Mouse (Mus musculus) MEL (cell line): ENCODE results near the gene Socs1. TPM values are rescaled to one million over a fixed set of nuclear protein-coding genes. Genes with fewer than 3 reads are reported as not detected.

Experiments used
- DNase-seq: peaks from one replicate; pipeline ENCODE4 v3.0.0; 2011; ENCODE audit warnings: low read depth, low spot score
- H3K27ac ChIP-seq: 2 replicates; pipeline ENCODE4 v1.5.1; 2012; ENCODE audit warnings: low read depth, mild to moderate bottlenecking, control low read depth, low read length, moderate library complexity; ENCODE audit not compliant: control insufficient read depth
- H3K27me3 ChIP-seq, 2 experiments: fragments of 150-350 bp in 1 of 2; sonication (generic) in 1 of 2; 2 replicates each; pipeline ENCODE4 v1.6.1; 2012; ENCODE audit warnings: low read length in 2 of 2, mild to moderate bottlenecking in 2 of 2, improper control_type of control experiment in 1 of 2, moderate library complexity in 1 of 2; ENCODE audit not compliant: insufficient read depth in 2 of 2, control insufficient read depth in 1 of 2
- H3K36me3 ChIP-seq, 2 experiments: 2 replicates each; pipeline ENCODE4 v1.6.1; 2012 to 2014; ENCODE audit warnings: low read length in 2 of 2, improper control_type of control experiment in 1 of 2, inconsistent platforms in 1 of 2, mild to moderate bottlenecking in 1 of 2; ENCODE audit not compliant: insufficient read depth in 2 of 2, control insufficient read depth in 1 of 2
- H3K4me1 ChIP-seq, 2 experiments: fragments of 150-350 bp in 1 of 2; sonication (generic) in 1 of 2; 2 replicates each; pipeline ENCODE4 v1.6.1; 2012; ENCODE audit warnings: low read length in 2 of 2, improper control_type of control experiment in 1 of 2, mild to moderate bottlenecking in 1 of 2; ENCODE audit not compliant: insufficient read depth in 2 of 2, control insufficient read depth in 1 of 2
- H3K4me3 ChIP-seq, 2 experiments: fragments of 150-350 bp in 1 of 2; sonication (generic) in 1 of 2; 2 replicates each; pipeline ENCODE4 v1.5.1; 2012; ENCODE audit warnings: low read depth in 2 of 2, low read length in 2 of 2, mild to moderate bottlenecking in 2 of 2, moderate library complexity in 2 of 2, control low read depth in 1 of 2, improper control_type of control experiment in 1 of 2; ENCODE audit not compliant: control insufficient read depth in 1 of 2, insufficient read depth in 1 of 2
- H3K79me2 ChIP-seq: 2 replicates; pipeline ENCODE4 v1.6.1; 2012; ENCODE audit warnings: mild to moderate bottlenecking, low read length, moderate library complexity; ENCODE audit not compliant: control insufficient read depth, poor library complexity, insufficient read depth
- H3K9ac ChIP-seq: 2 replicates; pipeline ENCODE4 v1.6.1; 2012; ENCODE audit warnings: low read depth, mild to moderate bottlenecking, control low read depth, low read length, moderate library complexity; ENCODE audit not compliant: control insufficient read depth, poor library complexity, severe bottlenecking
- H3K9me3 ChIP-seq: fragments of 150-350 bp; sonication (generic); replicated peaks from 2 replicates; pipeline ENCODE4 v1.6.1; 2012; ENCODE audit warnings: mild to moderate bottlenecking, low read length, improper control_type of control experiment, moderate library complexity; ENCODE audit not compliant: insufficient read depth
- BHLHE40 ChIP-seq: IDR thresholded peaks from 2 replicates; pipeline ENCODE4 v1.6.1; 2012; ENCODE audit warnings: low read depth, mild to moderate bottlenecking, inconsistent platforms, low read length, improper control_type of control experiment, borderline replicate concordance
- CHD1 ChIP-seq: IDR thresholded peaks from 2 replicates; pipeline ENCODE4 v1.6.1; 2012; ENCODE audit warnings: low read depth, mild to moderate bottlenecking, inconsistent platforms, low read length, improper control_type of control experiment
- CTCF ChIP-seq, 3 experiments: IDR thresholded peaks in 2 of 3; conservative IDR thresholded peaks in 1 of 3; 2 replicates each; pipeline ENCODE4 v1.5.1; 2011 to 2012; ENCODE audit warnings: low read length in 3 of 3, low read depth in 2 of 3, mild to moderate bottlenecking in 2 of 3, improper control_type of control experiment in 1 of 3, inconsistent platforms in 1 of 3, mixed read lengths in 1 of 3, moderate library complexity in 1 of 3; ENCODE audit not compliant: control insufficient read depth in 1 of 3, insufficient read depth in 1 of 3, poor library complexity in 1 of 3, severe bottlenecking in 1 of 3
- EP300 ChIP-seq, 2 experiments: IDR thresholded peaks; 2 replicates each; pipeline ENCODE4 v1.6.1; 2011; ENCODE audit warnings: improper control_type of control experiment in 2 of 2, low read length in 2 of 2, low read depth in 1 of 2, mild to moderate bottlenecking in 1 of 2
- GATA1 ChIP-seq: IDR thresholded peaks from 2 replicates; pipeline ENCODE4 v1.6.1; 2011; ENCODE audit warnings: low read depth, low read length, improper control_type of control experiment
- JUND ChIP-seq: IDR thresholded peaks from 2 replicates; pipeline ENCODE4 v1.6.1; 2011; ENCODE audit warnings: low read depth, mild to moderate bottlenecking, improper control_type of control experiment, low read length
- MAZ ChIP-seq: IDR thresholded peaks from 2 replicates; pipeline ENCODE4 v1.6.1; 2012; ENCODE audit warnings: low read depth, mild to moderate bottlenecking, inconsistent platforms, low read length, improper control_type of control experiment
- MYB ChIP-seq: IDR thresholded peaks from 2 replicates; pipeline ENCODE4 v1.6.1; 2011; ENCODE audit warnings: mild to moderate bottlenecking, low read depth, low read length, improper control_type of control experiment
- NELFE ChIP-seq: IDR thresholded peaks from 2 replicates; pipeline ENCODE4 v1.6.1; 2011; ENCODE audit warnings: low read depth, low read length, improper control_type of control experiment
- NRF1 ChIP-seq: IDR thresholded peaks from 2 replicates; pipeline ENCODE4 v1.6.1; 2014; ENCODE audit warnings: low read depth, mild to moderate bottlenecking, inconsistent platforms, low read length, improper control_type of control experiment, moderate library complexity; ENCODE audit not compliant: poor library complexity, insufficient read depth, severe bottlenecking
- POLR2AphosphoS2 ChIP-seq: IDR thresholded peaks from 2 replicates; pipeline ENCODE4 v1.6.1; 2011; ENCODE audit warnings: low read length, improper control_type of control experiment
- RCOR1 ChIP-seq: IDR thresholded peaks from 2 replicates; pipeline ENCODE4 v1.6.1; 2012; ENCODE audit warnings: low read depth, mild to moderate bottlenecking, inconsistent platforms, low read length, improper control_type of control experiment
- SMC3 ChIP-seq: IDR thresholded peaks from 2 replicates; pipeline ENCODE4 v1.6.1; 2011; ENCODE audit warnings: low read depth, low read length, improper control_type of control experiment
- TAL1 ChIP-seq: IDR thresholded peaks from 2 replicates; pipeline ENCODE4 v1.6.1; 2012; ENCODE audit warnings: mild to moderate bottlenecking, inconsistent platforms, low read length, moderate library complexity, mixed read lengths
- USF1 ChIP-seq: IDR thresholded peaks from 2 replicates; pipeline ENCODE4 v1.6.1; 2014; ENCODE audit warnings: low read depth, mild to moderate bottlenecking, inconsistent platforms, low read length, improper control_type of control experiment, moderate library complexity
- ZNF384 ChIP-seq: IDR thresholded peaks from 2 replicates; pipeline ENCODE4 v1.6.1; 2012; ENCODE audit warnings: low read depth, mild to moderate bottlenecking, inconsistent platforms, low read length, improper control_type of control experiment
- polyA plus RNA-seq, 2 experiments: library from polyadenylated mRNA; stranded (reverse) in 1 of 2; unstranded in 1 of 2; fragments of >175 nt in 1 of 2; fragments of >200 nt in 1 of 2; gene quantifications; 2 replicates each; pipeline versions ENCODE4 v1.2.1 to v1.2.4; 2012; ENCODE audit warnings: low replicate concordance in 2 of 2, low read depth in 1 of 2; ENCODE audit not compliant: insufficient read length in 2 of 2, insufficient read depth in 1 of 2, missing spikeins in 1 of 2
- total RNA-seq: library from RNA; depleted of rRNA; stranded (reverse); fragments of 300-350 nt; gene quantifications from 2 replicates; pipeline ENCODE4 v1.2.3, GENCODE M21; 2012

Socs1 gene
- total and polyA plus RNA-seq, 3 experiments, result 0.12 to 0.36 TPM; not detected in 1

DNA sequence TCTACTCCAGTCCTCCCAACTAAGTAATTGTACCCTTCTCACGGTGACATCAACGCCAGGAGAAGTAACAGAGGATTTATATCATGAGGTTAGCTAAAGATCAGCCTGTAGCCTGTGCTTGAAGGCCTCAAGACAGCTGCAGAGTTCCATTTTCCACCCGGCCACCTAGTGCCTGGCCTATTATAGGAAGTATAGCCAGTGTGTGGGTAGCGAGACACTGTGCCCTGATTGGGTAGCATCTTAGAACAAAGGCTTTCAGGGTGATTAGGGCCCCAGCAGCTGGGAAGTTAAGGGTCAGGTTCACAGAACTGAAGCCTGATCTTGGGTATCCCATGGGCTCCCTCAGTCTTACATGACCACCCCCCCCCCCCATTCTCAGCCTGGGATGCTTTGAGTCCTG, 3.5 kb upstream of the Socs1 start:
- DNase-seq, result no peak
- Histone ChIP-seq H3K9me3 (no peaks in the 10 kb centered on the region), H3K4me3 (no peak overlapping the region), H3K4me1 (peaks cover 0 to 3% of the 10 kb centered on the region in 2 experiments; a peak in 1 of 4 replicates), H3K27me3 (peaks cover 0 to 3% of the 10 kb centered on the region in 2 experiments; a peak in 2 of 4 replicates), H3K27ac (no peak overlapping the region), H3K36me3 (no peaks in the 10 kb centered on the region), H3K9ac (no peak overlapping the region), H3K79me2 (no peaks in the 10 kb centered on the region; the same call in 1 of the 2 replicates)
- no peak for TF ChIP-seq CHD1
- no peak for TF ChIP-seq POLR2AphosphoS2

DNA sequence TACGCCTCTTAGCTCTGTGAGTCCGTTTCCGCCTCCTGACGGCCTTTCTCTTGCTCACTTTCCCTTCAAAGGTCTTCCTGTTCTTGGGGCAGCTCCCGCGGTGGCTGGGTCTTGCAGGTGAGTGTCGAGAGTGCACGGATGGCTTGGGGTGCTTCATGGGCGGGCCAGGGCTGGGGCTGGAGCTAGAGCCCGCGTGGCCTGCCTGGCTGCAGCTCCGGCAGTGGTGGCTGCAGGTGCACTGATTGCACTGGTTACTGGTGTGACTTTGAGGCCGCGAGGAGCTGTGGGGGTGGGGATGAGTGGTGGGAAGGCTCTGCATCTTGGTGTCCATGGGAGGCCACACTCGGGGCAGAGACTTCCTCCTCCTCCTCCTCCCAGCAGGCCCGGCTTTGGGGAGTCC, 2.9 kb upstream of the Socs1 start, which contains the start of gene Tnp2:
Gene Tnp2 (minus strand): TSS at position 390 of the 400 bp plus-strand sequence.
- H3K27ac ChIP-seq, result no peak within 1 kb of the TSS
- H3K9ac ChIP-seq, result no peak within 1 kb of the TSS
- TF ChIP-seq JUND, result no peak
- H3K27me3 ChIP-seq, result peaks cover 0 to 4% of the 10 kb centered on the region in 2 experiments; a peak in 2 of 4 replicates
- no peaks in the 10 kb centered on the region; the same call in 1 of the 2 replicates for H3K79me2 ChIP-seq
- peaks cover 0 to 3% of the 10 kb centered on the region in 2 experiments; a peak in 1 of 4 replicates for H3K4me1 ChIP-seq
- no peaks in the 10 kb centered on the region for H3K9me3 ChIP-seq
- H3K4me3 ChIP-seq, result no peak within 1 kb of the TSS
- DNase-seq, result no peak
- H3K36me3 ChIP-seq, result no peaks in the 10 kb centered on the region

DNA sequence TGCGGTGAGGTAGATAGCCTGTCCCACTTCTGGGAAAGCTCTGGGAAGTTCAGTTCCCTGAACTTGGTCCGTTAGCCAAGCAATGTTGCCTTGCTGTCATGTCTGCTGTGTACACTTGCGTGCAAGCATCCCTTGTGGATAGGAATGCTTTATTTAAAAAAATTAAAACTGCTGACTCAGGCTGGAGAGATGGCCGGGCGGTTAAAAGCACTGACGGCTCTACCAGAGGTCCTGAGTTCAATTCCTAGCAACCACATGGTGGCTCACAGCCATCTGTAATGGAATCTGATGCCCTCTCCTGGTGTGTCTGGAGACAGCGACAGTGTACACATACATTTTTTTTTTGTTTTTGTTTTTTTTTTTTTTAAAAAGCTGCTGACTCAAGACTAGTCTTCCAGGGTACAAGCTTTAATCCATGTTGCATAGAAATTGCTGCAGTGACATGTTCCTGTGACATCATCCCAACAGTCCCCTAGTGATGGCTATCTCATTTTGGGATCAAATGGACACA, 2.3 kb upstream of the Socs1 start:
- Histone ChIP-seq H3K36me3 (no peaks in the 10 kb centered on the region), H3K27ac (no peak overlapping the region), H3K4me3 (no peak overlapping the region), H3K27me3 (peaks cover 0 to 4% of the 10 kb centered on the region in 2 experiments; a peak in 2 of 4 replicates), H3K9me3 (no peaks in the 10 kb centered on the region), H3K79me2 (no peaks in the 10 kb centered on the region; the same call in 1 of the 2 replicates), H3K4me1 (peaks cover 0 to 3% of the 10 kb centered on the region in 2 experiments; a peak in 1 of 4 replicates), H3K9ac (no peak overlapping the region)
- TF ChIP-seq CTCF (IDR thresholded peaks at IDR 0.05 in 2 of 3, conservative IDR thresholded peaks at IDR 0.05 in 1 of 3; ENCODE audit: control insufficient read depth in 1 of 3, insufficient read depth in 1 of 3, low read depth in 2 of 3, low read length in 3 of 3, poor library complexity in 1 of 3, severe bottlenecking in 1 of 3), result no peak
- TF ChIP-seq ZNF384, result peak; percentile 52
- DNase-seq, result no peak

DNA sequence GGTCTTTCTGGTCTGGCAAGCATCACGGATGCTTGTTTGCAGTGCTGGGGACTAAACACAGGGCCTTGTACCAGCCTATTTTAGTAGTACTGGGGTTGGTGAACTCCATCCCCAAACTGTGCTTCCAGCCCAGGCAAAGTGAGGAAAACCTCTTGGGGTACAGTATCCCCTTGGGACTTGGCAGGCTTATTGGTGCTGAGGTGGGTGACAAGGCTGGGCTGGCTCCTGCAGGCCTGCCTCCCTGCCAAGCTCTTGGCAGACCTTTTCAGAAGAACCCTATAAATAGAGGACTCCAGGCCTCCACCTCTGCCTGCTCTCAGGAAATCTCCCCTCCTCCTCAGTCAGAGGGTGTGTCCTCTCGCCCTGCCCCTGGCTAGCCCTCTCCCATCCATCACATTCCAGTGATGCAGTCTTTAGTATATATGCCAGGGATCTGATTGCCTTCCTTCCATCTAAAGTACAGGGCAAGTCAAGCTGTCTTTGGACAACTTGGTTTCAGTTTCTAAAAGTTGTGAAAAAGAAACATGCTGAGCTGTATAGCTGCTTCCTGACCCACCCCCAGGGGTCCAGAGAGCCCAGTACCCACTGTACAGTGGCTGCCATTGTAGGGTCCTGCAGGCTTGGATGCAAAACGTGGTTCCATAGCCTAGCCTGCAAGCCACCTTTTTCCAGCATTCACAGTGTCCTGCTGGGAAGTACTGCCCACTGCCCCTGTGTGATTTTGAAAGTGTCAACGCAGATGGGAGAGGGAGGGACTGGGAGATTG, 1.6 kb upstream of the Socs1 start:
- Histone ChIP-seq H3K79me2 (no peaks in the 10 kb centered on the region; the same call in 1 of the 2 replicates), H3K27me3 (peaks cover 0 to 4% of the 10 kb centered on the region in 2 experiments; a peak in 2 of 4 replicates), H3K27ac (no peak overlapping the region), H3K36me3 (no peaks in the 10 kb centered on the region), H3K4me3 (0 out of 4 replicates have a peak overlapping the region, but pooled peaks of 1 of the 2 experiments have one; percentile 25), H3K9ac (no peak overlapping the region), H3K9me3 (no peaks in the 10 kb centered on the region), H3K4me1 (peaks cover 0 to 3% of the 10 kb centered on the region in 2 experiments; a peak in 1 of 4 replicates)
- no peak for DNase-seq
- TF ChIP-seq MAZ, result no peak
- no peak for TF ChIP-seq SMC3
- TF ChIP-seq TAL1, result no peak
- no peak for TF ChIP-seq RCOR1
- no peak for TF ChIP-seq NELFE
- no peak for TF ChIP-seq BHLHE40
- TF ChIP-seq NRF1, result no peak
- no peak for TF ChIP-seq USF1
- no peak for TF ChIP-seq MYB
- TF ChIP-seq GATA1, result no peak
- TF ChIP-seq EP300 (IDR thresholded peaks at IDR 0.05; ENCODE audit: low read depth in 1 of 2, low read length in 2 of 2), result no peak
